Mouse (Mus musculus): Measurements from ENCODE around the gene Cdhr1.

DNA sequence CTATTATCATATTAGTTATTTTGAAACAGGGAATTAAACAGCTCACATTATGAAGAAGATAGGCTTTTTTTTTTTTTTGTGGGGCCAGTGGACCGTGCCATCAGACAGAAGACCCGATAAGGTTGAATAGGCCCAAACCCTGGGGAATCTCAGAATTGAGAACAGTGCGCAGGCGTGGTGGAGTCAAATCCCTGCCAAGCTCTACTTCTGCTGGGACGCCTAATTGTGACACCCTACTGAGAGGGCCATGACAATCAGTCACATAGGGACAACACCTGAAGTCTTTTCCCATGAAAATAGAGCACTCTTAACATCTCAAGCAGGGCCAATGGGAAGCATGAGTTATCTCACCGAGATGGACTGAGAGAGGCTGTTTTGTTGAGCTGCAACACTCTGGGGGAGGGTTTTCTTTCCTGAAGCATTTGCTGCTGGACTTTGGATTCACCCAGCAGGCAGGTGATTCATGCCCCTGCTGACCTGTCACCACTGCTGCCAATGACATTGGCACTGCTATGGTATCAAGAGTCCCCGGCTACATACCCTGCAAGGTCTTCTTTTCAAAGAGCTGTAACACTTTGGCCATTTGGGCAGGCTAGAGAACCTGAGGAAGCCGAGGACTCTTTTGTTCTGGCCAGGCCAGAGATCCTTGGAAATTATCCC, 41.0 kb upstream of the Cdhr1 start:
- TF ChIP-seq GATA1 (IDR thresholded peaks at IDR 0.05; ENCODE audit: borderline replicate concordance, low read length) (no peak), CTCF (IDR thresholded peaks at IDR 0.05; ENCODE audit: low read depth, low read length) (no peak), TAL1 (conservative IDR thresholded peaks at IDR 0.05; ENCODE audit: low read depth, low read length) (no peak)

Measured in G1E (cell line).